Mouse (Mus musculus): ENCODE results near the gene Dglucy.

GRCm38 (mm10) chr12:100901386-100901785, 122.5 kb downstream of the Dglucy start:
- TF ChIP-seq POLR2A (IDR thresholded peaks at IDR 0.05; ENCODE audit: borderline replicate concordance, extremely low read depth, low read depth, low read length) (no peak), CTCF (IDR thresholded peaks at IDR 0.05; ENCODE audit: insufficient read depth, low read length) (no peak)

Measured in lung, adult 2 months (tissue).